Mouse (Mus musculus) hindbrain, embryonic 11.5 days (tissue): Measurements from ENCODE around the gene Cbl. TPM values are rescaled to one million over a fixed set of nuclear protein-coding genes. Genes with fewer than 3 reads are reported as not detected.

Source experiments
- ATAC-seq: fragments of 200-750 bp; cut with Nextera tagmentation; 2 replicates; pipeline ENCODE4 v1.8.0; 2017; ENCODE audit warnings: mild to moderate bottlenecking, moderate TSS enrichment, moderate library complexity; ENCODE audit not compliant: low FRiP score
- DNase-seq: peaks from one replicate; pipeline ENCODE4 v3.0.0-alpha.2; 2015; ENCODE audit warnings: low spot score
- H3K27ac ChIP-seq: fragments of 300-500 bp; sonication (generic); 2 replicates; pipeline ENCODE4 v1.5.1; 2014; ENCODE audit warnings: mild to moderate bottlenecking, low read depth, low read length
- H3K27me3 ChIP-seq: fragments of 300-500 bp; sonication (generic); 2 replicates; pipeline ENCODE4 v1.6.1; 2014; ENCODE audit warnings: mild to moderate bottlenecking, low read length, moderate library complexity, mixed read lengths; ENCODE audit not compliant: control insufficient read depth, insufficient read depth
- H3K36me3 ChIP-seq: fragments of 300-500 bp; sonication (generic); 2 replicates; pipeline ENCODE4 v1.6.1; 2014; ENCODE audit warnings: mild to moderate bottlenecking, low read length, moderate library complexity, mixed read lengths; ENCODE audit not compliant: control insufficient read depth, insufficient read depth
- H3K4me1 ChIP-seq: fragments of 300-500 bp; sonication (generic); replicated peaks from 2 replicates; pipeline ENCODE4 v1.6.1; 2014; ENCODE audit warnings: low read length, mixed read lengths; ENCODE audit not compliant: control insufficient read depth, insufficient read depth
- H3K4me2 ChIP-seq: fragments of 300-500 bp; sonication (generic); replicated peaks from 2 replicates; pipeline ENCODE4 v1.6.1; 2014; ENCODE audit warnings: mild to moderate bottlenecking, low read depth, low read length
- H3K4me3 ChIP-seq: fragments of 300-500 bp; sonication (generic); 2 replicates; pipeline ENCODE4 v1.5.1; 2014; ENCODE audit warnings: low read depth, low read length
- H3K9ac ChIP-seq: fragments of 300-500 bp; sonication (generic); 2 replicates; pipeline ENCODE4 v1.6.1; 2014; ENCODE audit warnings: low read depth, low read length
- H3K9me3 ChIP-seq: fragments of 300-500 bp; sonication (generic); 2 replicates; pipeline ENCODE4 v1.6.1; 2016; ENCODE audit warnings: low read length; ENCODE audit not compliant: control insufficient read depth
- WGBS: fragments of 180-500 bp; shearing (Covaris S2); extraction: QIAGEN DNeasy Blood & Tissue Kit; methylation state at CpG from one replicate; pipeline ENCODE4 v1.1.7; 2014; 5-methylcytosine and 5-hydroxymethylcytosine counted together
- polyA plus RNA-seq: library from polyadenylated mRNA; unstranded; fragments of >200 nt; fragmentation: Nextera tagmentation; extraction: Ambion mirVana; gene quantifications from 2 replicates; pipeline ENCODE4 v1.2.1, GENCODE M21; 2014

Cbl gene
- polyA plus RNA-seq, 1 experiment from 2014 or later = 24.7 TPM

- no peak for DNase-seq
- Histone ChIP-seq H3K9me3 (no peaks in the 10 kb centered on the region), H3K36me3 (no peaks in the 10 kb centered on the region), H3K27me3 (peaks cover 27% of the 10 kb centered on the region), H3K9ac (peak overlapping the region; percentile 52), H3K4me3 (peak overlapping the region; percentile 32), H3K4me2 (peak overlapping the region; percentile 69), H3K4me1 (peaks cover 10% of the 10 kb centered on the region), H3K27ac (no peak overlapping the region)
- peak; percentile 3; the same call in 1 of the 2 replicates for ATAC-seq
- 4% methylated on average over 9 of the region's 9 CpGs for WGBS
Observed at GRCm38 (mm10) chr9:44129633-44130032, 104.2 kb downstream of the Cbl start.

GRCm38 (mm10) chr9:44127351-44127801 is 106.5 kb downstream of the Cbl start:
- Histone ChIP-seq H3K9ac (no peak overlapping the region), H3K27ac (no peak overlapping the region), H3K36me3 (no peaks in the 10 kb centered on the region), H3K4me2 (no peak overlapping the region), H3K4me3 (no peak overlapping the region), H3K4me1 (peaks cover 6% of the 10 kb centered on the region), H3K9me3 (no peaks in the 10 kb centered on the region), H3K27me3 (peaks cover 5% of the 10 kb centered on the region; the same call in 1 of the 2 replicates)
- DNase-seq (no peak), ATAC-seq (no peak)
- 67% methylated on average over 3 of the region's 3 CpGs for WGBS

GRCm38 (mm10) chr9:44126746-44127145 is 107.1 kb downstream of the Cbl start:
- H3K4me1 ChIP-seq = peaks cover 6% of the 10 kb centered on the region
- DNase-seq (no peak), ATAC-seq (no peak)

DNA sequence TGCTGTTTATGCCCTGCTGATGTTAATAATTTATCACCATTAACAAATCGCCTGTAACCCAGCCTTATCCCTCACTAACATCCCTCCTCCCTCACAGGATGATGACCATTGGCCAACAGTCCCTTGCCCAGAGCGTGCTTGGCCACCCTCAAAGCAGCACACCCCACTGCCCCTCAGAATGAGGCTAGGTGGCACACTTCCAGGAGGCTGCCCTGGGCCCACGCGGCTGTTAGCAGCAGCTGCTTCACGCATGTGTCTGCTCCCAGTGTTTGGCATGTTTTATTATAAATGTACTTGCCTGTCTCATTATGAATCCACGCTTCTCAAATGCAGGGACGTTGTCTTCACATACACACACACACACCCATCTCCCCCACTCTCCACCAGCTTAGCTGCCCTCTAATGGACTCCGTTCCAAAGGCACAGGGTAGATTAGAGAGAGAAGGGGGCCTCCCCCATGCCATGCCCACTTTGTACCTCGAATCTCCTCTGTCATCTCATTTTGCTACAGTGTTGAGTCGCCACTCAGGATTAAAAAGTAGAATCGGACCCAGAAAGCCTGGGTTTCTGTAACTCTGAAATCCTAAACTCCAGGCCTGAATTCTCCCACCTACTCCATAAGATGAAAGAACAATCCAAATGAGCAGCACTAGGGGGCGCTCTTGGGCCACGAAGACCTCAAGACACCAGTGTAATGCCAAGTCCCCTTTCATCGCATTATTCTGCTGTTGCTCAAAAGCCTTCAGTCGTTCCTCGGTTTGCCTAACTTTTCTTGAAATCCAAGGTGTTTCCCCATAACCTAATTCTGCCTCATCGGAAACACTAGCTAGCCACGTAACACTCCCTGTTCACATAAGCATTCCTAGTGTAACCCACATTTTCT is 108.1 kb downstream of the Cbl start:
- H3K9ac ChIP-seq = no peak overlapping the region
- no peak for ATAC-seq
- H3K4me1 ChIP-seq = peaks cover 6% of the 10 kb centered on the region
- H3K27me3 ChIP-seq = 0 out of 2 replicates have a peak, but pooled peaks cover 3% of the 10 kb centered on the region
- H3K27ac ChIP-seq = no peak overlapping the region
- H3K36me3 ChIP-seq = no peaks in the 10 kb centered on the region
- H3K4me2 ChIP-seq = no peak overlapping the region
- H3K9me3 ChIP-seq = no peaks in the 10 kb centered on the region
- peak; percentile 95 for DNase-seq
- 34% methylated on average over 18 of the region's 18 CpGs for WGBS
- no peak overlapping the region for H3K4me3 ChIP-seq

More at GRCm38 (mm10) chr9:44126746-44127145, 107.1 kb downstream of the Cbl start:
- no peaks in the 10 kb centered on the region for H3K36me3 ChIP-seq
- H3K9ac ChIP-seq = no peak overlapping the region
- H3K9me3 ChIP-seq = no peaks in the 10 kb centered on the region
- no peak overlapping the region for H3K27ac ChIP-seq
- H3K4me2 ChIP-seq = no peak overlapping the region
- H3K27me3 ChIP-seq = 0 out of 2 replicates have a peak, but pooled peaks cover 3% of the 10 kb centered on the region
- H3K4me3 ChIP-seq = no peak overlapping the region
- 84% methylated on average over 3 of the region's 3 CpGs for WGBS

GRCm38 (mm10) chr9:44125026-44125425 is 108.8 kb downstream of the Cbl start:
- H3K9me3 ChIP-seq = no peaks in the 10 kb centered on the region
- no peaks in the 10 kb centered on the region for H3K36me3 ChIP-seq
- 28% methylated on average over 5 of the region's 5 CpGs for WGBS
- no peak overlapping the region for H3K9ac ChIP-seq
- H3K27me3 ChIP-seq = 0 out of 2 replicates have a peak, but pooled peaks cover 3% of the 10 kb centered on the region
- ATAC-seq (no peak), DNase-seq (no peak)
- no peak overlapping the region for H3K27ac ChIP-seq
- no peaks in the 10 kb centered on the region; the same call in 1 of the 2 replicates for H3K4me1 ChIP-seq
- no peak overlapping the region for H3K4me2 ChIP-seq
- H3K4me3 ChIP-seq = no peak overlapping the region

- DNase-seq (no peak), ATAC-seq (no peak)
- 0 out of 2 replicates have a peak, but pooled peaks cover 1% of the 10 kb centered on the region for H3K27me3 ChIP-seq
- H3K27ac ChIP-seq = no peak overlapping the region
- H3K4me3 ChIP-seq = no peak overlapping the region
- H3K36me3 ChIP-seq = no peaks in the 10 kb centered on the region
- 73% methylated on average over 6 of the region's 6 CpGs for WGBS
- no peak overlapping the region for H3K9ac ChIP-seq
- H3K4me2 ChIP-seq = no peak overlapping the region
- H3K4me1 ChIP-seq = no peaks in the 10 kb centered on the region; the same call in 1 of the 2 replicates
- H3K9me3 ChIP-seq = no peaks in the 10 kb centered on the region
Observed at GRCm38 (mm10) chr9:44124317-44124716, 109.5 kb downstream of the Cbl start.

DNA sequence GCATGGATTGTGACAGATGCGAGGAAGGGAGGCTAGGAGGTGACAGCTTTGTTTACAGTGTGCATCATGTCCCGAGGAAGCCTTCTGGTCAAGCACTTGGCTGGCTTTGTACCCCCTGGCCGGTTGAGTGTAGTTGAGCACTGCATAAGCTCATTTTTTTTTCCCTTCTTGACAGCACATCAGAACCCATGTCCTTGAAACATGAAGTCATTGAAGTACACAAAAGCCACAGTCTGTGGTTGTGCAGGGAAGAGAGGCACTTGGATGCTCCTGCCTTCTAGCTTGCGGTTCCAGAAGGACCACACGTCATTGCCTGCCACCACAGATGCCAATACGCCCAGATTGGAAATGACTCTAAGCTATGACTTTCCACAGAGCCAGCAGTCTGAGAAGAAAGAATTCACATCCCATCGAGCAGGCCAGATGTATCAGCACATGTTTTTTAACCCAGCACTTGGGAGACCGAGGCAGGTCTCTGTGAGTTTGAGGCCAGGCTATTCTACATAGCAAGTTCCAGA is 113.8 kb downstream of the Cbl start:
- no peaks in the 10 kb centered on the region for H3K4me1 ChIP-seq
- no peak overlapping the region for H3K4me3 ChIP-seq
- WGBS = 83% methylated on average over 8 of the region's 8 CpGs
- no peak overlapping the region for H3K27ac ChIP-seq
- H3K4me2 ChIP-seq = no peak overlapping the region
- DNase-seq (no peak), ATAC-seq (no peak)
- H3K9ac ChIP-seq = no peak overlapping the region
- no peaks in the 10 kb centered on the region for H3K36me3 ChIP-seq
- H3K9me3 ChIP-seq = no peaks in the 10 kb centered on the region
- H3K27me3 ChIP-seq = no peaks in the 10 kb centered on the region

DNA sequence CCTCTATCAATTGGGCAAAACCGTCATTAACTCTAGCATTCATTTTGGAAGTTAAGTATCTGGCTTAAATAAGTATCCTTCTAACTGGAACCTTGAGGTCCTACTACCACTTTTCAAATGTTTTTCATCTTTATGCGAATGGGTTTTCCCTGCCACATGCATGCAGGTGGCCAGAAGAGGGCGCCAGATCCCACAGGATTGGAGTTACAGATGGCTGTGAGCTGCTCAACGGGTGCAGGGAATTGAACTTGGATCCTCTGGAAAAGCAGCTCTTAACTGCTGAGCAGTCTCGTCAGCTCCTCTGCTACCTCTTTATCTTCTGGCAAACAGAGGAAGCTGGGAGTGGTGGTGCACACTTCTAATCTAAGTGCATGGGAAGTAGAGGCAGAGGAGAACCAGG is 114.8 kb downstream of the Cbl start:
- DNase-seq (no peak), ATAC-seq (no peak)
- Histone ChIP-seq H3K27ac (no peak overlapping the region), H3K4me2 (no peak overlapping the region), H3K36me3 (no peaks in the 10 kb centered on the region), H3K9me3 (no peaks in the 10 kb centered on the region), H3K4me1 (no peaks in the 10 kb centered on the region), H3K27me3 (no peaks in the 10 kb centered on the region), H3K9ac (no peak overlapping the region), H3K4me3 (no peak overlapping the region)
- 44% methylated on average over 5 of the region's 5 CpGs for WGBS
